Mouse (Mus musculus) CH12.LX (cell line): ENCODE data around the gene Cyth3.

Experiments used
- CHD2 ChIP-seq: IDR thresholded peaks from 2 replicates; pipeline ENCODE4 v1.6.1; 2011; ENCODE audit warnings: low read length, improper control_type of control experiment
- CTCF ChIP-seq, 2 experiments: IDR thresholded peaks in 1 of 2; conservative IDR thresholded peaks in 1 of 2; 2 replicates each; pipeline ENCODE4 v1.5.1; 2011 to 2012; ENCODE audit warnings: low read depth in 2 of 2, low read length in 2 of 2, improper control_type of control experiment in 1 of 2, inconsistent platforms in 1 of 2, mild to moderate bottlenecking in 1 of 2, moderate library complexity in 1 of 2
- E2F4 ChIP-seq: IDR thresholded peaks from 2 replicates; pipeline ENCODE4 v1.6.1; 2011; ENCODE audit warnings: low read depth, low read length, improper control_type of control experiment; ENCODE audit not compliant: insufficient replicate concordance
- EP300 ChIP-seq: IDR thresholded peaks from 2 replicates; pipeline ENCODE4 v1.6.1; 2011; ENCODE audit warnings: low read length, improper control_type of control experiment
- MAFK ChIP-seq: IDR thresholded peaks from 2 replicates; pipeline ENCODE4 v1.6.1; 2011; ENCODE audit warnings: low read length, improper control_type of control experiment; ENCODE audit not compliant: insufficient replicate concordance
- MAX ChIP-seq: IDR thresholded peaks from 2 replicates; pipeline ENCODE4 v1.6.1; 2011; ENCODE audit warnings: low read length, improper control_type of control experiment
- MXI1 ChIP-seq: IDR thresholded peaks from 2 replicates; pipeline ENCODE4 v1.6.1; 2011; ENCODE audit warnings: mild to moderate bottlenecking, low read depth, low read length, improper control_type of control experiment
- POLR2A ChIP-seq: IDR thresholded peaks from 2 replicates; pipeline ENCODE4 v1.6.1; 2011; ENCODE audit warnings: low read depth, mild to moderate bottlenecking, improper control_type of control experiment, low read length
- RAD21 ChIP-seq: IDR thresholded peaks from 2 replicates; pipeline ENCODE4 v1.6.1; 2011; ENCODE audit warnings: low read depth, mild to moderate bottlenecking, low read length, improper control_type of control experiment, moderate library complexity
- UBTF ChIP-seq: IDR thresholded peaks from 2 replicates; pipeline ENCODE4 v1.6.1; 2012; ENCODE audit warnings: low read depth, mild to moderate bottlenecking, inconsistent platforms, low read length, improper control_type of control experiment, moderate library complexity
- USF1 ChIP-seq: IDR thresholded peaks from 2 replicates; pipeline ENCODE4 v1.6.1; 2014; ENCODE audit warnings: low read depth, mild to moderate bottlenecking, inconsistent platforms, low read length, improper control_type of control experiment
- ZNF384 ChIP-seq: IDR thresholded peaks from 2 replicates; pipeline ENCODE4 v1.6.1; 2012; ENCODE audit warnings: low read depth, low read length, improper control_type of control experiment, inconsistent platforms

DNA sequence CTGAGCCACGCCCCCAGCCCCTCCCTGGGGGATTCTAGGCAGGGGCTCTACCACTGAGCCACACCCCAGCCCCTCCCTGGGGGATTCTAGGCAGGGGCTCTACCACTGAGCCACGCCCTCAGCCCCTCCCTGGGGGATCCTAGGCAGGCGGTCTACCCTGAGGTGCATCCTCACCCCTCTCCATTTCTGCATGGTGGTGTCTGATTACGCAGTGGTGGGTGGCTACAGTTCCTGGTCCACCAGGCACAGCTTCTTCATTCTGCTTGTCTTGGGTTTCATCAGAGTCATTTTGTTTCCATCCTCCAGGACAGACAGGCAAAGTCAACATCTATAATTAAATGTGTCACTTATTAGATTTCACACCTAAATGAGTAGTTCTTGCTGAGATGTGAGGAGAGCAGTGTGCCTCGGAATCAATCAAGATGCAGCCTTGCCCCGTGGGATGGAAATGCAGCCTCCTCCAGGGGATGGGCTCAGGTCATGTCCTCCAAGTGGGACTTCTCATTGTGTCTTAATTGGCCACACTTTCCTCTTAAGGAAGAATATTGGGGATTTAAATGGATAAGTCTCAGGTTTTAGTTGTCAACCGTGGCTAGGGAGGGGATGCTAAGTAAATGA, 18.0 kb upstream of the Cyth3 start:
- no peak for TF ChIP-seq ZNF384
- TF ChIP-seq MAFK = no peak
- no peak for TF ChIP-seq MXI1
- no peak for TF ChIP-seq POLR2A
- no peak for TF ChIP-seq MAX
- no peak for TF ChIP-seq CTCF (conservative IDR thresholded peaks at IDR 0.05 in 1 of 2, IDR thresholded peaks at IDR 0.05 in 1 of 2; ENCODE audit: low read depth in 2 of 2, low read length in 2 of 2)
- no peak for TF ChIP-seq CHD2
- no peak for TF ChIP-seq RAD21
- TF ChIP-seq EP300 = no peak
- no peak for TF ChIP-seq E2F4
- TF ChIP-seq UBTF = no peak
- TF ChIP-seq USF1 = no peak
